Mouse (Mus musculus) cerebellum, adult 9-10 months (tissue): ENCODE data around the gene A630089N07Rik.

Source experiments
- DNase-seq: peaks from one replicate; pipeline ENCODE4 v3.0.0; 2022

The A630089N07Rik gene

DNA sequence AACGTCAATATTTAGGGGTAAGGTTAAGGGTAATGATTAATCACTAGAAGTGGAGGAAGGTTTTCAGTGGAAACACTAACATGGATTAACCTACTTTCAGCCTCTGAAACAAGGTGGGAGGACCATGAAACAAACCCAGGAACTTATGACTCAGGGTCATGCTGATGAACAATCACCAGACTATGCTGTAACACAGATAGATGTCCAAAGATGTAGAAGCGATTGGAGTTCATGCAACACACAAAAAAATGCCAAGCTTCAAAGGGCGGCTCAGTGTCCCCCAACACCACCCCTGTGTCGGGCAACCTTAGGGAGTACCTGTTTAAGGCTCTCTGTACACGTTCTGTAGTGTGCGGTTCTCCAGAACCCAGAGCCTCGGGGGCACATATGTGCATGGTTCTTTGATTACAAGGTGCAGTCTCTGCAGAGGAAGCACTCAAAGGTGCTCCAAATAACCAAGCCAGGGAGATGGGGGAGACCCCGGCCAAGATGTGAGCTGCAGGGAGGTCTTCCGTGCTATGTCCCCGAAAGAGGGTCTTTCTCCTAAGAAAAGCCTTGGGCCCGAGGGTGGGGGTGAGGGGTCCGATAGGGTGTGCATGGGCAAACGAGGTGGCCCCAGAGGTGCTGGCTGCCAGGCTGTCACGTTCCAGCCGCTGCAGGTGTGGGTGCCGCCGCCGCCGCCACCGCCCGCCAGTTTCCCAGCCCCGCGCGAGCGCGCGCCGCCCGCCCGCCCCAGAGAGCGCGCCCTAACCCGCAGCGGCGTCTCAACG lies 120.7 kb downstream of the A630089N07Rik start:
- DNase-seq, result no peak

DNA sequence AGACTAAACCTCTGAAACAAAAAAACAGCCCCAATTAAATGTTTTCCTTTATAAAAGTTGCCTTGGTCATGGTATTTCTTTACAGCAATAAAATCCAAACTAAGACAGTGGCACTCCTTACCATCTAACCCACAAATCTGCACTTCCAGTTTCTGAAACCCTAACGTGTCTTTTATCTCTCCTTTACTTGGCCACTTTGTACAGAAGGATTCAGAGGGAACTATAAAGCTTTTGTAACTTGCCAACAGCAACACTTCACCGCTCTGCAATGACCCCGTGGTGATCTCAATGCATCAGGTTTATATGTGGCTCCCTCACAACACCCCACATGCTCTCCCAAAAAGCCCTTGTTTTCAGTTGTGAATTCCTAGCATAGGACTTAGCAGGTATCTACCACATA lies 121.9 kb downstream of the A630089N07Rik start:
- peak; percentile 15 for DNase-seq

DNA sequence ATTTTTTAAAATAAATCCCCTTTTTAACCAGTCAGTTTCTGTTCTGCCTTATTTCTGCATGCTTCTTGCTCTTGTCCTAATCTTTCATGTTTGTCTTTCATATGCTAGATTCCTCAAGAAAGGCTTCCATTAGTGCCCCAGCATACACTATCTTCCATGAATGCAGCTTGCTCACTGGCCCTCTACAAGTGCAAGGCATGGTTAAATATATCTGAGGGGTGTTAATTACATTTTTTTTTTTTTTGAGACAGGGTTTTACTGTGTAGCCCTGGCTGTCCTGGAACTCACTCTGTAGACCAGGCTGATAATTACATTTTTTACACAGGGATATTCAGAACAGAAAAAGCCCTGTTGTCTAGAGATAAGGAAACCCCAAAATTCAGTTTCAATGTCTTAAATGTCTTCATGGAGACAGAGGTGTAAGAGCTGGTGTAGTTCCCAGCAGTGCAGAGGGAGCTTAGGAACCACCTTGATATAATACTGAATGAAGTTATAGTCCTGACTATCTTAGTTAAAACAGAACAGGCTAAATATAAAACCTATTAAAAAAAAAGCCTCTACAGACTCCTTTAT lies 123.8 kb downstream of the A630089N07Rik start:
- no peak for DNase-seq

DNA sequence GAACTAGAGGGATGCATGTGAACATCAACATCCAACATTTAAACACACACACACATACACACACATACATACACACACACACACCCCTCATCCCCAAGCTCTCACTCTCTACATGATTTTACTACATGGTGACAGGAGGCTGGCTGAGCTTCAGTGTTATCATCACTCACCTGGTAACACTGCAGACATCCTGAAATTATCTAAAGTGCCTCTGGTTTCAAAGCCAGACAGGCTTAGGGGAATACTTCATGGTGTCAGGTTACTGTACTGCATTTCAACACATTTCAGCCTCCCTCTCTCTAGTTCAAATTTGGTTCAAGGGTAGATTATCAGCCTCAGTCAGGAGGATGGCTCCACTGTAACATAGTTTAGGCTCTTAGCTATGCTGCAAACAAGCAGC lies 124.6 kb downstream of the A630089N07Rik start:
- DNase-seq, result no peak

DNA sequence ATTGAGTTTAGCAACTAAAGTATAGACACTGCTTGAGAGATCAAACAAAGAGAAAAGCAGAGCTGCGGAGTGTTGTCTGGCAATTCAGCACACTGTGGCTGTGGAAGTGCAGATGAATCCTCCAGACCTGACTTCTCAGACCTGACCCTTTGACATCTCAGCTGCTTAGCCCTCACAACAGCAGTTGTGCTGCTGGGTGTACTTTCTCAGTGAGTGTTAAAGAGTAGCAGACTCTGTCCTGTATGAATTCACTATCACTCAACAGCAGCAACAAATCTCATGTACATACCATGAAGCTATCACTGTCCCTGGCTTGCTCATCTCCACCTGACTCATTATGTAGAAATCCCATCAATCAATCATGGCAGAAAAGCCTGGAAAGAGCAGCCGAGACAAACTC lies 126.2 kb downstream of the A630089N07Rik start:
- no peak for DNase-seq

DNA sequence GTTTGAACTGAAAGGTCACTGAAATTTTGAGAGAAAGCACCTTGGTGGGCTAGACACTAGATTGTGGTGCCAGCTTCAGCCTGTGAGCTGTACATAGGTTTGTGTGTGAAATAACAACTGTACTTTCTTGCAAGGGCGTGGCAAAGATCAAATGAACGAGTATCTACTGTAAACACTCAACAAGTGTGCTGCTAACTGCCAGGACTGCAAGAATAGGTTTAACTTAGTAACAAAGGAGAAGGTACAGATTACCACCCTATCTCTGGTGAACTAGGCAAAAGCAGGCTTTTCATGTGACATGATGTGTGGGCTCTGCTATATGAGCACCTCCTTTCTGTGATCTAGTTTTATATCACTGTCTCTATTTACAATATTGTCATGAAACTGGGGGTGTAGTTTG lies 128.9 kb downstream of the A630089N07Rik start:
- DNase-seq, result no peak

DNA sequence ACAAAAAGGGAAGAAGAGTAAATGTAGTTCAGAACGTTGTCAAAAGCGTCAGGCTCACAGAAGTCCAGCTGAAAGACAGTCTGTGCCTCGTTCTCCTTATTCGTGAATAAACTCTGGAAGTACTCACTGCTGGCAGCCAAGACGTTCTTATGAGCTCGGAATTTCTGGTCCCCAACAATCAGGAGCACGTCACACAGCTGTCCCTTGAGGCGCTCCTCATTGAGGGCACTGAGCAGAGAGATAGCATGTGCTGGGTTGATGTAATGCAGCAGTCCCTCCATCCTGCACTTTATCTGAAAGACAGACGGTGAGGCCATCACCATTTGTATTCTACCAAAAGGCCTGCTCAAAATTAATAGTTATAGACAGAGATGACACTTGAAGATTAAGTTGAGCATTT lies 129.4 kb downstream of the A630089N07Rik start:
- DNase-seq, result no peak

DNA sequence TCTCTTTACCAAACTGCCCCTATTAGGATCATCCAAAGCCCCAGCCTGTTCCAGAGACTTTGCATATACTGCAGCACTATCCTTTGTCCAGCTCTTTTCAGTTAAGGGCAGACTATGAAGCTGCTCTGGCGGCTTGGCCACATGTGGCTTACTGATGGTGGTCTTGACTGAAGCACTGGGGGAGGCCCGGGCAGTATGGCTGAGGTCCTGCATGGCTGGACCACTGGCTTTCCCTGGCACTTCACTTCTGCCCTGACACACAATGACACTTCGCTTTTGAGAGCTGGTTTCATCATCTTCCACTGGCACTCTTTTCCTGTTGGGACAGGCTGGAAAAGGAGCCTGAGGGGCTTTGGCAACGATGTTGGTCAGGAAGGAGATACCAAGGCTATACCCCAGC lies 129.9 kb downstream of the A630089N07Rik start:
- DNase-seq, result no peak
